Mouse (Mus musculus): ENCODE measurements around the gene Tab1.

- TF ChIP-seq POLR2A (IDR thresholded peaks at IDR 0.05; ENCODE audit: extremely low read depth, insufficient read depth, low read length) (no peak), CTCF (IDR thresholded peaks at IDR 0.05; ENCODE audit: extremely low read depth, insufficient read depth, low read length) (no peak)
These were observed 75.5 kb downstream of the Tab1 start for GRCm38 (mm10) chr15:80208446-80208845.

All from cortical plate, adult 2 months (tissue).